Mouse (Mus musculus): ENCODE results near the gene Crocc2.
"Not testable (repeated sequence)": the region's sequence is repeated elsewhere in the genome, so short reads cannot be mapped to it uniquely, and the experiment has no call there.

Crocc2 gene

DNA sequence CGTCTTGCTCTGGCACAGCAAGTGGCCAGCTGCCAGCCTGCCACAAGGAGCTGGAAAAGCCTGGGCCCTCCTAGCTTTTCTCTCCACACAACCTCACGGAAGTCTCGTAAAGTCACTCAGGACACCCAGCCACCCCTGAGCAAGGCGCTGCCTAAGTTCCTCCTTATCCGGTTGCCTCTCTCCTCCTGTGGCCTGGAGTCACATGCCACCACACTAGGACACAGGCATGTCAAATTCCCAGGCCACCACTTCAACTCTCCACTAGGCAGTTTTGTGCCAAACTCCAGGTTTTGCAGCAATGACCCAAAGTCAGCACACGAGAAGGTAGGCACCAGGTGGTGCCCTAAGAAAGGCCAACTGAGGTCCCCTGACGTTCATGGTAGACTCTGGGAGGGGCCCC is 5.9 kb upstream of the Crocc2 start:
- no peak for DNase-seq

GRCm38 (mm10) chr1:93165447-93165846 is 3.1 kb upstream of the Crocc2 start:
- no peak for DNase-seq

DNA sequence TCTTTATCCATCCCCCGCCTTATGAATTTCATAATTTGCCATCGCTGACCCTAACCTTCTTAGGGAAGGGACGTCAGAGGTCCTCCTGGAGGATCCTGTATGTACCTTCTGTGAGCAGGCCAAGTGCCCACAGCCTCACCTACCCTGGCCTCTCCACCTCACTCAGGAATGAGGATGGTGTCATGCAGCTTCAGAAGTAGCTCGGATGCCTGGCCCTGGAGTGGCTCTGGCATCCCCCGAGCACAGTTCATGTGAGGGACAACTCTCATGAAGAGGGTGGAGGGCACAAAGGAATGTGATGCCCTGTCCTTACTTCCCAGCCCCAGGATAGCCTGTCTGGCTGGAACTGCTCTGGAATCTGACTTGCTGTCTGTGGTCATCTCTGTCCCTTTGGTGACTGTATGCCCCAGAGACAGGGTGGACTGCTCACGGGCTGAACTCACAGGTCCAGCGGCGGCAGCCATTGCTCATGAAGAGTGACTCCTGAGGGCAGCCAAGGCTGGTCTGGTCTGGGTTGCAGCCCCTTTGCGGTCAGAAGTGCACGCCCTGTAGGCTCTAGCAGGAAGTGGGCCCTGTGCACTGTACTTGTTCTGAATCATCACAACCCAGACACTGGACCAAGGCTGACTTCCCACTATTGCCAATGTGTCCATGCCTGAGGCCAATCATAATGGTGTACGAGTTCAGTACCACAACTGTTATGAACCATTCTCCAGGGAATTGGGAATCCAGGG is 2.0 kb upstream of the Crocc2 start:
- no peak for DNase-seq

- DNase-seq = no peak
Measured at GRCm38 (mm10) chr1:93173665-93174064, 5.1 kb downstream of the Crocc2 start.

- DNase-seq = peak; percentile 48
Measured at GRCm38 (mm10) chr1:93174399-93174798, 5.9 kb downstream of the Crocc2 start.

- DNase-seq = no peak
Measured at GRCm38 (mm10) chr1:93175849-93176248, 7.3 kb downstream of the Crocc2 start.

- DNase-seq = peak; percentile 66
Measured at GRCm38 (mm10) chr1:93176525-93177332, 8.2 kb downstream of the Crocc2 start.

DNA sequence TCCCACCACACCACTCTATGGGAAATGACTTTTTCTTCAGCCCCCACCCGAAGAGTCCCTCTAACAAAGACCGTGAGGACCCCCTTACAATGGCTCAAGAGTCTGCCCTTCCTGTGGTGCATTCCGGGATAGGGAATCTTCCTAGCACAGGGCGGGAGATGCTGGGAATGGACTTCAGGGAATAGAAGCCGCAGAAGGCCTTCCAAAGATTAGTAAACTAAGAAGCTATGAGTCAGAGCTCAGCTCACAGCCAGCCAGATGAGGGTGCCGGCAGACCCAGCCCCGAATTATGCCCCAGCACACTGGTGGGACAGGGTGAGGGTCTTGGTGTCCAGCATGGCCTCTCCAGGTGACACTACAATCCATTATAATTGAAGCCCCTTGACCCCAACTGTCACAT is 13.8 kb downstream of the Crocc2 start:
- no peak for DNase-seq

DNA sequence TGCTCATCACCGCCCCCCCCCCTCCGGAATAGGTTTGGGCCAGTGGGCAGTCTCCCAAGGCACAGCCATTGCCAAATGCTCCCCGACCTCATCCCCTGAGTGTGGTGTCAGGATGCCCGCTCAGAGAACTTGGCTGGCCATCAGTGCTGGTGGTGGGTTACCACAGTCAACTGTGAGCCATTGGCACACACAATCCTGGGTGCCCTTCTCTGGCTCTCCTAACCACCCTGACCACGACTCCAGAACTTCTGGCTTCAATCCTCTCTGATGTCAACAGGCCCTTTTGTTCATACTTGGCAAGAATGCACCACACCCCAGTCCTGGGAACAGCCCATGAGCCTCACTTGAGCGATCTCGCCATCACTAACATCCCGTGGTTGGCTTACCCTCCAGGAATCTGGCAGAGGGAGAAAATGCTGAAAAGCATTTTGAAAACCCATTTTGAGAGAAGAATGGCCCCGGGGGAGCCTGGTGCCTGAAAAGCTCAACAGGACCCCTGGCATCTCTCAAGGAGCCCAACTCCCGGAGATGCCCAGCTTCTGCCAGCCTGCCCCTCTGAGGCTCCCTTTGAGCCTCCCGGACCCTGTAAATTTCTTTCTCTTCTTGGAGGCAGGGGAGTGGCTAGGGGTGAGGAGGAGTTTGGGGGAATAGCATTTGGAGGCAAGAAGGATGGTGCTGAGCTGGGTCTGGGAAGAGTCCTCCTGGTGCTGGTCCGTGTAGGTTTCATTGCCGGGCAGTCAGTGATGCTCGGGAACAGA is 15.7 kb downstream of the Crocc2 start:
- peak; percentile 75 for DNase-seq

- no peak for DNase-seq
Measured at GRCm38 (mm10) chr1:93190726-93191305, 22.3 kb downstream of the Crocc2 start.

DNA sequence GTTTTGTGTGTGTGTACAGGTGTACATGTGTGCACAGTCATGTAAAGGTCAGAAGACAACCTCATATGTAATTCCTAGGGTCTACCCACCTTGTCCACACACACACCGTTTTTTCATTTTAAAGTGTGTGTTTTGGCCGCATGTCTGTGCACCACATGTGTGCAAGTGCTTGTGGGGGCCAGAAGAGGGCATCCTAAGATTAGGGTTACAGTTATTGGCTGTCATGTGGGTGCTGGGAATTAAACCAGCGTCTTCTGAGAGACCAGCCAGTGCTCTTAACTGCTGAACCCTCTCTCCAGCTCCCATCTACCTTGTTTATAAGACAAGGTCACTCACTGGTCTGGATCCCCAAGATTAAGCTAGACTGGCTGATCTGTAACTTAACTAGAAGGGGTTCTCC is 26.4 kb downstream of the Crocc2 start:
- DNase-seq = no peak

GRCm38 (mm10) chr1:93197454-93197853 is 28.9 kb downstream of the Crocc2 start:
- DNase-seq = not testable (repeated sequence)

GRCm38 (mm10) chr1:93197916-93198315 is 29.4 kb downstream of the Crocc2 start:
- DNase-seq = no peak

- no peak for DNase-seq
Measured at GRCm38 (mm10) chr1:93206277-93206970, 37.9 kb downstream of the Crocc2 start.

DNA sequence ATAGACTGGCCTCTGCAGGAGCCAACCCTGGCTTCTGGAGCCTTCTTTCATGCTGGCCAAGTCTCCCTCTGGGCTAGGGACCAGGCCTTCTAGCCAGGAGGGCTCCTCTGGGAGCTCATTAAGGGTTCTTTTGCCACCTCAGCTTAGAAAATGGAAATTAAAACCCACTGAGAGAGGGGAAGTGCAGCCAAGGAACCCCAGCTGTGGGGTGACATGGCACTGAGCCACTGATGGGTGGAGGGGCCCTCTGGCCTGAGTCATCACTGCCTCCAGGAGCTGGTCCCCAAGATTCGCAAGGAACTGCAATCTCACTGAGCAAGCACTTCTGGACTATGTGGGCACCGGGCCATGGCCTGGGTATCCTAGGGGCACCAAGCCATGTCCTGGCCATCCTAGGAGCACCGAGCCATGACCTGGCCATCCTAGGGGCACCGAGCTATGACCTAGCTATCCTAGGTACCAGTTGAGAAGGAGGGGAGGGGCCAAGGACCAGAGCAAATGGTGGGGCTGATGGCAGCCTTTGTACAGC is 39.1 kb downstream of the Crocc2 start:
- peak; percentile 31 for DNase-seq

GRCm38 (mm10) chr1:93210213-93210641 is 41.7 kb downstream of the Crocc2 start:
- peak; percentile 86 for DNase-seq

- no peak for DNase-seq
Measured at GRCm38 (mm10) chr1:93211019-93211418, 42.5 kb downstream of the Crocc2 start.

- DNase-seq = no peak
Measured at GRCm38 (mm10) chr1:93211549-93212220, 43.2 kb downstream of the Crocc2 start.

GRCm38 (mm10) chr1:93212441-93212840 is 43.9 kb downstream of the Crocc2 start:
- no peak for DNase-seq

GRCm38 (mm10) chr1:93214612-93215011 is 46.1 kb downstream of the Crocc2 start:
- no peak for DNase-seq

- no peak for DNase-seq
Measured at GRCm38 (mm10) chr1:93216839-93217497, 48.4 kb downstream of the Crocc2 start.

Measured in layer of hippocampus, adult 9-11 months (tissue).